Mouse (Mus musculus): ENCODE results near the gene Rangrf. TPM values are rescaled to one million over a fixed set of nuclear protein-coding genes. Genes with fewer than 3 reads are reported as not detected.

The Rangrf gene
- polyA plus RNA-seq, 1 experiment from 2014 or later = 42.1 TPM

- no peak within 1 kb of the TSS for H3K4me3 ChIP-seq
- H3K27me3 ChIP-seq = peaks cover 52% of the 10 kb centered on the region
- no peaks in the 10 kb centered on the region for H3K9me3 ChIP-seq
- no peak for ATAC-seq (ENCODE audit: low FRiP score, low read depth)
- H3K4me1 ChIP-seq = peaks cover 14% of the 10 kb centered on the region
- H3K27ac ChIP-seq (replicated peaks) = no peak within 1 kb of the TSS
- 35% methylated on average over 8 of the region's 8 CpGs for WGBS
- H3K9ac ChIP-seq (replicated peaks) = no peak within 1 kb of the TSS
- H3K4me2 ChIP-seq (replicated peaks) = no peak within 1 kb of the TSS
- H3K36me3 ChIP-seq = no peaks in the 10 kb centered on the region
Observed at GRCm38 (mm10) chr11:68957308-68957707, 17.7 kb downstream of the Rangrf start, which contains the start of gene Arhgef15. TSS of gene Arhgef15 (minus strand) at chr11:68957480.

DNA sequence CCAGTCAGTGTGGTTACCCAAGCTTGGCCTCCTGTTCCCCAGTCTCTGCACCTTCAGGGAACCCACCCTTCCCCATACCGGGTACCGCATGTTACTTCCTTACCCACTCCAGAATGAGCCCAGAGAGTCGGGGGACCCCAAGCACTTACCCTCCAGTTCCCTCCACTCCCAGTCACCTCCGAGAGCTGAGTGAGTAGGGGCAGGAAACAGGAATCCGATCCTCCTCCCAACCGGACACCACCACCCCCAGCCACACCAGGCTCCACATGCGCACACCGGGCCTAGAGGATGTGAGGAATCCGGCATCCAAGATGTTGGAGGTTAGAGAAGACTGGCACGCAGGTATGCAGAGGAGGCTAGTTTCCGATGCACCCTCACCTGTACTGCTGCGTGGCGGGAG is 18.3 kb downstream of the Rangrf start:
- no peak for ATAC-seq (ENCODE audit: low FRiP score, low read depth)
- no peaks in the 10 kb centered on the region for H3K36me3 ChIP-seq
- peaks cover 14% of the 10 kb centered on the region for H3K4me1 ChIP-seq
- WGBS = 28% methylated on average over 13 of the region's 13 CpGs
- H3K27ac ChIP-seq (replicated peaks) = no peak overlapping the region
- no peak overlapping the region for H3K9ac ChIP-seq (replicated peaks)
- no peak overlapping the region for H3K4me2 ChIP-seq (replicated peaks)
- H3K4me3 ChIP-seq = no peak overlapping the region
- H3K9me3 ChIP-seq = no peaks in the 10 kb centered on the region
- peaks cover 58% of the 10 kb centered on the region for H3K27me3 ChIP-seq

DNA sequence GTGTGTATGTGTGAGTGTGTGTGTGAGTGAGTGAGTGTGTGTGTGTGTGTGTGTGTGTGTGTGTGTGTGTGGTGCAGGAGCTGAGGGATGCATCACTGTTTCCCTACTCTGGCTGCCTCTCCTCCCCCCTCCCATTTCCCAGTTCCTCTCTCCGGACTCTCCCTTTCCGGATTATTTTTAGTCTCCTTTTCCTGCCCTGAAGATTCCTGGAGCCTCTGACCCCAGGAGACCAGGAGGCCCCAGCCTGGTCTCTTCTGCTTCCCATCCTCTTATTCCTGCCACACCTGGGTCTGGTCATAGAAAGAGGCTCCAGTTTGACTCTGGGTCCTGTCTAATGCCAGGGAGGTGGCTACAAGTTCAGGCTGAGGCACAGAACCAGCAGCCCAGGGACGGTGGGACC is 18.9 kb downstream of the Rangrf start:
- H3K36me3 ChIP-seq = no peaks in the 10 kb centered on the region
- no peak overlapping the region for H3K4me3 ChIP-seq
- no peak overlapping the region for H3K27ac ChIP-seq (replicated peaks)
- no peak overlapping the region for H3K4me2 ChIP-seq (replicated peaks)
- peaks cover 14% of the 10 kb centered on the region for H3K4me1 ChIP-seq
- H3K9me3 ChIP-seq = no peaks in the 10 kb centered on the region
- 31% methylated on average over 2 of the region's 3 CpGs for WGBS
- H3K27me3 ChIP-seq = peaks cover 64% of the 10 kb centered on the region
- no peak overlapping the region for H3K9ac ChIP-seq (replicated peaks)
- no peak for ATAC-seq (ENCODE audit: low FRiP score, low read depth)

DNA sequence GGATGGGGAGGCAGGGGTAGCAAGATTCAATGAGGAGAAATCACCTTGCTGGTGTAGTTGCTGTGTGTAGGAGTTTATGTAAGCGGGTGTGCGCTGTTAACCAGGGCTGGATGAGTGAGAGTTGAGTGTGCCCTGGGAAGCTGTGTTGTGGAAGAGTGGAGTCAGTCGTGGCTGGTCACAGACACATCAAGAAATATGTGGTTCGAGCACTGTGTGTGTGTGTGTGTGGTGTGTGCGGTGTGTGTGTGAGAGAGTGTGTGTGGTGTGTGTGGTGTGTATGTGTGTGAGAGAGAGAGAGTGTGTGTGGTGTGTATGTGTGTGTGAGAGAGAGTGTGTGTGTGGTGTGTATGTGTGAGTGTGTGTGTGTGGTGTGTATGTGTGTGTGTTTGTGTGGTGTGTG is 19.5 kb downstream of the Rangrf start:
- H3K4me2 ChIP-seq (replicated peaks) = peak overlapping the region; percentile 59
- peak overlapping the region; percentile 50 for H3K9ac ChIP-seq (replicated peaks)
- H3K4me3 ChIP-seq = 0 out of 2 replicates have a peak overlapping the region, but pooled peaks have one; percentile 37
- ATAC-seq (ENCODE audit: low FRiP score, low read depth) = no peak
- H3K27me3 ChIP-seq = peaks cover 66% of the 10 kb centered on the region
- no peaks in the 10 kb centered on the region for H3K36me3 ChIP-seq
- no peak overlapping the region for H3K27ac ChIP-seq (replicated peaks)
- H3K9me3 ChIP-seq = no peaks in the 10 kb centered on the region
- peaks cover 14% of the 10 kb centered on the region for H3K4me1 ChIP-seq
- 66% methylated on average over 5 of the region's 5 CpGs for WGBS

DNA sequence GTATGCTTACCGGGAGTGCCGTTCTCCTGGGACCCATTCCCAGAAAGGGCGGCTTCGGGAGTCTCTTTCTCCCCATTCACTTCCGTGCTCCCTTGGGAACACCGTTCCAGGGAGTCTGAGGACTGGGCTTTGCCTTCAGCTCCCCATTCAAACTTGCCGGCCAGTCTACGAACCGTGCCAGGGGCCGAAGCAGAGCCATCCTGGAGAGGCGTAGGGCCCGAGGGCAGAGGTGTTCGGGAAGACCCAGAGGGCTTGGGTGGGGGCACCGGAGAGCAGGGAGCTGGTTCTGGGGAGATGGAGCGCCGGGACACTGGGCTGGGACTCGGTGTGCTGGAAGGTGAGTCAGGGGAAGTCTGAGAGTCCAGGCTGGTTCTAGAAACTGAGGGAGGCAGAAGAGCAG is 20.6 kb downstream of the Rangrf start:
- peak overlapping the region; percentile 37 for H3K4me3 ChIP-seq
- H3K36me3 ChIP-seq = no peaks in the 10 kb centered on the region
- H3K9ac ChIP-seq (replicated peaks) = peak overlapping the region; percentile 50
- no peak for ATAC-seq (ENCODE audit: low FRiP score, low read depth)
- WGBS = 1% methylated on average over 17 of the region's 17 CpGs
- peak overlapping the region; percentile 59 for H3K4me2 ChIP-seq (replicated peaks)
- peaks cover 72% of the 10 kb centered on the region for H3K27me3 ChIP-seq
- H3K9me3 ChIP-seq = no peaks in the 10 kb centered on the region
- no peak overlapping the region for H3K27ac ChIP-seq (replicated peaks)
- peaks cover 14% of the 10 kb centered on the region for H3K4me1 ChIP-seq

DNA sequence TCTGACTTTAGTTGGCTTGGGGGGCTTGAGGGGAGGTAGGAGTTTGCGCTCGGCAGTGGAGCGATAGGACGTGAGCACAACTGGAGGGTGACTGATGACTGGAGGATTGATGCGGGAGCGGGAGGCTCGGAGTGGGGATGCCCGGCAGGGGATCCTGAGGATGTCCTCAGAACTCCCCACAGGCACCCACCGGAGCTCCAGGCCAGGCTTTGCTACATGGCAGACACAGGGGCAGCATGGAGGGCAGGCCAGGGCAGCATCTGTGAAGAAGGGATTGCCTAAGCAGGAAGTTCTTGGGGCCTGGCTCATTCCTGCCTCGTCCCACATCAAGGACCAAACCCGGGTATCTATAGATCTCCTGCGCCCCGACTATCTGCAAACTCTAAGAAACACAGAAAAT is 21.1 kb downstream of the Rangrf start:
- Histone ChIP-seq H3K9ac (replicated peaks) (no peak overlapping the region), H3K9me3 (no peaks in the 10 kb centered on the region), H3K4me1 (peaks cover 14% of the 10 kb centered on the region), H3K36me3 (no peaks in the 10 kb centered on the region), H3K4me2 (replicated peaks) (peak overlapping the region; percentile 59), H3K4me3 (peak overlapping the region; percentile 37), H3K27ac (replicated peaks) (no peak overlapping the region), H3K27me3 (peaks cover 73% of the 10 kb centered on the region)
- 6% methylated on average over 13 of the region's 13 CpGs for WGBS
- ATAC-seq (ENCODE audit: low FRiP score, low read depth) = no peak

DNA sequence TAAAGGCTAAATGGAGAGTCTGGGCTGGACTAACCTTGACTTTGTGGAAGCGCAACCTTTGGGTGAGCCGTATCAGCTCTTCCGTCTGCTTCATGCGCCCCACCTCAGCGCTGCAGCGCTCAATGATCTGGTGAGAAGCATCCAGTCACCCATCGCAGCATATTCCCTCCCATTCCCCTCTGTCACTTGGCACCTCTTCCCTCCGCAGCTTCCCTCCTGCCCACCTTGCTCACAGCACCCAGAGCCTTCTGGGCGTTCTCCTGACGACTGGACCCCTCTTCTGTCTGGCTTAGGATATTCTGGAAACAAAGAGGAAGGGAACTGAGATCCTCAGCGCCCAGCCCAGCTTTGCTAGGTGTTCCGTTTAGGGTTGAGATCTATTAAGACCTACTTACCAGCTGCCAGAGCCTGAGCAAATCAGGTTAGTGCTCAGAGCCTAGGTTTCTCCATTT is 27.4 kb downstream of the Rangrf start:
- Histone ChIP-seq H3K9ac (replicated peaks) (no peak overlapping the region), H3K27me3 (peaks cover 42% of the 10 kb centered on the region), H3K36me3 (no peaks in the 10 kb centered on the region), H3K9me3 (no peaks in the 10 kb centered on the region), H3K4me1 (peaks cover 4% of the 10 kb centered on the region; the same call in 1 of the 2 replicates), H3K27ac (replicated peaks) (peak overlapping the region; percentile 46), H3K4me2 (replicated peaks) (peak overlapping the region; percentile 38), H3K4me3 (peak overlapping the region; percentile 27)
- 7% methylated on average over 12 of the region's 12 CpGs for WGBS
- no peak for ATAC-seq (ENCODE audit: low FRiP score, low read depth)

- peak overlapping the region; percentile 31; the same call in 1 of the 2 replicates for H3K9ac ChIP-seq (replicated peaks)
- peak overlapping the region; percentile 27 for H3K4me3 ChIP-seq
- H3K36me3 ChIP-seq = no peaks in the 10 kb centered on the region
- 15% methylated on average over 16 of the region's 16 CpGs for WGBS
- H3K27me3 ChIP-seq = peaks cover 36% of the 10 kb centered on the region
- H3K9me3 ChIP-seq = no peaks in the 10 kb centered on the region
- ATAC-seq (ENCODE audit: low FRiP score, low read depth) = no peak
- peak overlapping the region; percentile 38 for H3K4me2 ChIP-seq (replicated peaks)
- peak overlapping the region; percentile 46; the same call in 1 of the 2 replicates for H3K27ac ChIP-seq (replicated peaks)
- H3K4me1 ChIP-seq = peaks cover 4% of the 10 kb centered on the region; the same call in 1 of the 2 replicates
Observed at GRCm38 (mm10) chr11:68946806-68947440, 28.1 kb downstream of the Rangrf start.

DNA sequence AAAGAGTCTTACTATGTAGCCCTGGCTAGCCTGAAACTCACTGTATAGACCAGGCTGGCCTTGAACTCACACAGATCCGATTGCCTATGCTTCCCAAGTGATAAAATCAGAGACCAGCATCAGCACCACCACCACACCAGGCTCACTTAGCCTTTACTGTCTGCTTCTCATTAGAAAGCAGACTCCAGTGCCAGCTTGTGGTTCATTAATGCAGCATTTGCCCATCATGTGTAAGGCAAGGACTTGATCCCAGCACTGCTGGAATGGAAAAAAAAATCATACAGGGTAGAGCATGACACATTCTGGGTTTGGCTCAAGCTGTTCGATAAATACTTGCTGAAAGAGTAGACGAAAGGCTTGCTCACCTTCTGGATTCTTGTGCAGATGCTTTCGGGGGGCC is 29.0 kb downstream of the Rangrf start:
- no peak overlapping the region for H3K4me3 ChIP-seq
- no peak overlapping the region for H3K4me2 ChIP-seq (replicated peaks)
- WGBS = 87% methylated on average over 4 of the region's 4 CpGs
- no peaks in the 10 kb centered on the region for H3K36me3 ChIP-seq
- H3K27me3 ChIP-seq = peaks cover 27% of the 10 kb centered on the region
- H3K9ac ChIP-seq (replicated peaks) = no peak overlapping the region
- no peak overlapping the region for H3K27ac ChIP-seq (replicated peaks)
- no peaks in the 10 kb centered on the region for H3K9me3 ChIP-seq
- ATAC-seq (ENCODE audit: low FRiP score, low read depth) = no peak
- H3K4me1 ChIP-seq = peaks cover 4% of the 10 kb centered on the region; the same call in 1 of the 2 replicates

DNA sequence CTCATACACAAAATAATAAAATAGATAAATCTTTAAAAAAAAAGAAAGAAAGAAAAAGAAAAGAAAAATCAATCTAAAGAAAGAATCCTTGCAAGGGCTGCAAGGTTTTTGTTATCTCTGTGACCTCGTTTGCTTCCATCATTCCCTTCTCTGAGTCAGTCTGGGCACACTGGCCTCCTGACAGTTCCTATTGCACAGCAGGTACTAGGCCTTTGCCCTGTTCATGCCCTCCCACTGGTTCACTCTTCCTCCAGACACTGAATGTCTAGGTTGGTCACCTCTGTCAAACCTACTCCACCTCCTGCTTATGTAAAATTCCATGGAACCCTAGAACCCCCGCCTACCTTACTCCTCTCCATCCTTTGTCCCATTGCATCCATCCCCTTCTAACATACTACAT is 29.7 kb downstream of the Rangrf start:
- WGBS = 64% methylated on average over 2 of the region's 2 CpGs
- H3K36me3 ChIP-seq = no peaks in the 10 kb centered on the region
- H3K4me2 ChIP-seq (replicated peaks) = no peak overlapping the region
- peaks cover 9% of the 10 kb centered on the region for H3K4me1 ChIP-seq
- H3K4me3 ChIP-seq = no peak overlapping the region
- H3K9ac ChIP-seq (replicated peaks) = no peak overlapping the region
- ATAC-seq (ENCODE audit: low FRiP score, low read depth) = no peak
- H3K27me3 ChIP-seq = peaks cover 26% of the 10 kb centered on the region
- H3K9me3 ChIP-seq = no peaks in the 10 kb centered on the region
- H3K27ac ChIP-seq (replicated peaks) = no peak overlapping the region

DNA sequence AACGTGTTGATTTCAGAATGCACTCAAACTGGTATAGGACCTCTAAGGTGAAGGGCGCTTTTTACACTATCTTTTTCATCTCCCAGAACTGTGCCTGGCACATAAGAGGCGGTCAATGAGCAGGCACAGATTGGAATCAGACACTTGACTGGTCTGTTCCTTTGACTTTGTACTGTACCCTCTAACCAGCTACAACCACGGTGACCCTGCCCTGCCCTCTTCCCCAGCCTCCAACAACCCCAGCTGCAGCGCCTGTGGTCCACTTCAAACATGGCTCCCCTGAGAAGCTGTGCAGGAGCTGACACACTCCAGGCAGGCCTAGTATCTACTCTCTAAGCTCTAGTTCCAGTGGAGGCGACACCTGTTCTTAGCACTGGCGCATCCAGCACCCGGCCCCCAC is 32.3 kb downstream of the Rangrf start:
- Histone ChIP-seq H3K4me2 (replicated peaks) (no peak overlapping the region), H3K9me3 (no peaks in the 10 kb centered on the region), H3K36me3 (no peaks in the 10 kb centered on the region), H3K4me1 (peaks cover 9% of the 10 kb centered on the region), H3K27me3 (peaks cover 17% of the 10 kb centered on the region), H3K9ac (replicated peaks) (no peak overlapping the region), H3K27ac (replicated peaks) (no peak overlapping the region), H3K4me3 (no peak overlapping the region)
- no peak for ATAC-seq (ENCODE audit: low FRiP score, low read depth)
- 89% methylated on average over 8 of the region's 8 CpGs for WGBS

DNA sequence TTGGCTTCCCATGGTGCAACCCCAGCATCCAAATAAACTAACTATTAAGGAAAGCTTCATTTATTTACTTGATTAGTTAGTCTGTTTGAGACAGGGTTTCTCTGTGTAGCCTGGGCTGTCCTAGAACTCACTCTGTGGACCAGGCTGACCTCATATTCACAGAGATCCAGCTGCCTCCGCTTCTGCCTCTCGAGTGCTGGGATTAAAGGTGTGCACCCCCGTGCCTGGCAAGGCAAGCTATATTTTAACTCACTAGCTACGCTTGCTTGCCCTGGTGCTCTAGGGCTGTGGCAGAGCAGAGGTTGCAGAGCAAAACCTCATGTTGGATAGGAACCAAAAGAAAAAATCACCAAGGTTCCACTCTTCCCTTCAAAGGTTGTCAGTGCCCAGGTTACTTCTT is 34.5 kb downstream of the Rangrf start:
- H3K4me2 ChIP-seq (replicated peaks) = peak overlapping the region; percentile 59
- H3K9ac ChIP-seq (replicated peaks) = peak overlapping the region; percentile 67
- peak overlapping the region; percentile 50 for H3K4me3 ChIP-seq
- H3K27ac ChIP-seq (replicated peaks) = no peak overlapping the region
- peaks cover 5% of the 10 kb centered on the region for H3K4me1 ChIP-seq
- WGBS = 56% methylated on average over 4 of the region's 4 CpGs
- no peaks in the 10 kb centered on the region for H3K36me3 ChIP-seq
- ATAC-seq (ENCODE audit: low FRiP score, low read depth) = no peak
- H3K9me3 ChIP-seq = no peaks in the 10 kb centered on the region
- H3K27me3 ChIP-seq = no peaks in the 10 kb centered on the region

Measured in midbrain, embryonic 12.5 days (tissue).